Mouse (Mus musculus) thymus, adult 2 months (tissue): Measurements from ENCODE around the gene Jph3. TPM values are rescaled to one million over a fixed set of nuclear protein-coding genes. Genes with fewer than 3 reads are reported as not detected.

Experiments
- DNase-seq: peaks from one replicate; pipeline ENCODE4 v3.0.0; 2021
- H3K27ac ChIP-seq: fragments of 200-500 bp; 2 replicates; pipeline ENCODE4 v1.5.1; 2012; ENCODE audit warnings: low read length, control low read depth; ENCODE audit not compliant: control insufficient read depth, insufficient read depth
- H3K27me3 ChIP-seq: fragments of 200-500 bp; 2 replicates; pipeline ENCODE4 v1.6.1; 2012; ENCODE audit warnings: mild to moderate bottlenecking, low read length, moderate library complexity, mixed read lengths; ENCODE audit not compliant: control insufficient read depth, insufficient read depth
- H3K36me3 ChIP-seq: fragments of 200-500 bp; 2 replicates; pipeline ENCODE4 v1.6.1; 2012; ENCODE audit warnings: mild to moderate bottlenecking, low read length, moderate library complexity; ENCODE audit not compliant: control insufficient read depth, insufficient read depth
- H3K4me1 ChIP-seq: fragments of 200-500 bp; replicated peaks from 2 replicates; pipeline ENCODE4 v1.6.1; 2012; ENCODE audit warnings: low read length; ENCODE audit not compliant: control insufficient read depth, insufficient read depth
- H3K4me3 ChIP-seq: fragments of 200-500 bp; 2 replicates; pipeline ENCODE4 v1.5.1; 2012; ENCODE audit warnings: mild to moderate bottlenecking, low read length, control low read depth, moderate library complexity; ENCODE audit not compliant: control insufficient read depth, insufficient read depth
- CTCF ChIP-seq: fragments of 200-500 bp; IDR thresholded peaks from 2 replicates; pipeline ENCODE4 v1.5.1; 2012; ENCODE audit warnings: mild to moderate bottlenecking, control low read depth, low read length, moderate library complexity, borderline replicate concordance; ENCODE audit not compliant: control insufficient read depth, poor library complexity, insufficient read depth; ENCODE audit errors: extremely low read depth
- POLR2A ChIP-seq: fragments of 200-500 bp; IDR thresholded peaks from 2 replicates; pipeline ENCODE4 v1.6.1; 2012; ENCODE audit warnings: mild to moderate bottlenecking, low read length, control low read depth, moderate library complexity; ENCODE audit not compliant: control insufficient read depth, poor library complexity, insufficient read depth; ENCODE audit errors: extremely low read depth
- WGBS: fragments of 180-500 bp; shearing (Covaris S2); methylation state at CpG from one replicate; pipeline ENCODE4 v1.1.7; 2018; 5-methylcytosine and 5-hydroxymethylcytosine counted together
- polyA plus RNA-seq: library from polyadenylated mRNA; depleted of rRNA; stranded (reverse); fragments of >200 nt; gene quantifications from 2 replicates; pipeline ENCODE4 v1.2.3, GENCODE M21; 2012; rRNA removed

The Jph3 gene
- polyA plus RNA-seq, 1 experiment: 0.07 TPM

- WGBS: 96% methylated on average over 8 of the region's 8 CpGs
- H3K4me1 ChIP-seq: no peaks in the 10 kb centered on the region
- H3K27ac ChIP-seq: no peak overlapping the region
- no peak overlapping the region for H3K4me3 ChIP-seq
- no peak for DNase-seq
- H3K36me3 ChIP-seq: no peaks in the 10 kb centered on the region
- no peak for TF ChIP-seq CTCF
- no peak for TF ChIP-seq POLR2A
- H3K27me3 ChIP-seq: no peaks in the 10 kb centered on the region
Observed at GRCm38 (mm10) chr8:121842064-121842955, 112.9 kb downstream of the Jph3 start.

- Histone ChIP-seq H3K36me3 (no peaks in the 10 kb centered on the region), H3K27me3 (no peaks in the 10 kb centered on the region), H3K27ac (no peak overlapping the region), H3K4me3 (no peak overlapping the region), H3K4me1 (no peaks in the 10 kb centered on the region)
- DNase-seq: no peak
- 76% methylated on average over 3 of the region's 3 CpGs for WGBS
- TF ChIP-seq POLR2A (no peak), CTCF (no peak)
Observed at GRCm38 (mm10) chr8:121843184-121843733, 113.8 kb downstream of the Jph3 start.

Other genes with a start within 250 kb of the Jph3 start
- 0.35 TPM in 1 of 2 replicates, not detected in the other for gene 1700018B08Rik, start 185.3 kb upstream of the Jph3 start, polyA plus RNA-seq
- gene Fbxo31, start 150.8 kb upstream of the Jph3 start, polyA plus RNA-seq: 39.8 and 55.7 TPM in 2 replicates
- gene Map1lc3b, start 139.3 kb upstream of the Jph3 start, polyA plus RNA-seq: 103 and 113 TPM in 2 replicates
- 5.6 and 6.5 TPM in 2 replicates for gene Zcchc14, start 76.7 kb upstream of the Jph3 start, polyA plus RNA-seq
- 29.9 and 34.8 TPM in 2 replicates for gene Klhdc4, start 99.9 kb downstream of the Jph3 start, polyA plus RNA-seq
- 45.9 and 66.8 TPM in 2 replicates for gene Slc7a5, start 178.1 kb downstream of the Jph3 start, polyA plus RNA-seq
- gene Car5a, start 215.3 kb downstream of the Jph3 start, polyA plus RNA-seq: 0.75 TPM in 1 of 2 replicates, not detected in the other
- 151 and 153 TPM in 2 replicates for gene Banp, start 220.1 kb downstream of the Jph3 start, polyA plus RNA-seq